Mouse (Mus musculus): ENCODE measurements at regions not wholly inside any gene's neighbourhood (a gene's known extent, or its start where the extent isn't known, plus 50 kb on each side); places are given as distances from the start of the nearest gene placed in this dataset.

DNA sequence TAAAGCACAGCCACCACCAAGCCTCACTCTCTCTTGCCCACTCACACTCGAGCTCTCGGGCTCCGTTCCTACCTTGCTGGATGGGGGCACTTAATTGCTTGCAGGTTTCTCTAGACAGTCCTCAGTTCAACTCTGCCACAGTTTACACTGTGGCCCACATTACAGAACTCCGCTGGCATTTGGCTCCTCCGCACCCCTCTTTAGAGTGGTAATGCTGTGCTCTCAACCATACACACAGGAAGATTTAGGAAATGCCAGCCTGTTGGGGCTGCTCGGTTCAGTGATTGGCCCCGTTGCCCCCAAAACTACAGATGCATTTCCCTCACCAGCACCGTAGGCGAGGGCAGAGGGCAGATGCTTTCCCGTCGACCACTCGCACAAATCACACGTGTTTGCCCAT, 113.4 kb upstream of the Dio3 start:
- TF ChIP-seq CTCF (conservative IDR thresholded peaks at IDR 0.05 in 1 of 2, IDR thresholded peaks at IDR 0.05 in 1 of 2; ENCODE audit: low read depth in 2 of 2, low read length in 2 of 2), result no peak
- no peak for TF ChIP-seq ETS1 (conservative IDR thresholded peaks at IDR 0.05; ENCODE audit: low read depth, low read length)
- TF ChIP-seq POLR2A (IDR thresholded peaks at IDR 0.05; ENCODE audit: low read depth, low read length), result no peak

All from CH12.LX (cell line).